Comparison of ENCODE assay signal across 14 mouse cellular contexts in the genomic region with DNA sequence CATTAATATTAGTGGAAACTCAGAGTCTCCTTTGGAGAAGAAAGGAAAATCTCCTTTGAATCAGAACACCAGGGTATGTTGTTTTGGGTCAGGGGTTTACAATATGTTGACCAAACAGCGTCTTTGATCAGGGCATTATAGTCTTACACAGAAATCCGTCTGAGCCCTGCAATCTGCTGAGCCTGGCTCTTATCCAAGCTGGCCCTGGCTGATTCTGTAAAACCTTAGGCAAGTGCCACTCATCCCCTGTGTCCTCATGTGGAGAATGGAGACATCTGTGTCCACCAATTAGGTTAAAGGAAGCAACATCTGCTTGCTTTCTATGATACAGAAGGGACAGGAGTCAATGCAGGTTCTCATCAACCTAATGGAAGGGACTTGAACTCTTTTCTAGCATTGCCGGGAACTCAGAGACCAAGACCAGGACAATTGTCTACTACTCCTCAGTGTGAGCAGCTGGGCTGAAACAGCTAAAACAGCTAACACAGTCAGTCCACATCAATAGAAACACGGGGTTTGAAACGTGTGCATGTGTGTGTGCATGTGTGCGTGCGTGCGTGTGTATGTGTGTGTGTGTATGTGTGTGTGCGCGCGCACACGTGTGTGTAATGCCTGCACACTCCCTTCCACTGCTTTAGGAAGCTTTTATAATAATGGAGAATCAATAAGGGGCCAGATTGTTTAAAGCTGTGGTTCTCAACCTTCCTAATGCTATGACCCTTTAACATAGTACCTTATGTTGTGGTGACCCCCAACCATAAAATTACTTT. TPM values are rescaled to one million over a fixed set of nuclear protein-coding genes. Genes with fewer than 3 reads are reported as not detected.
A peak's percentile ranks its signal among the peaks of the same experiment; 100 is the strongest.
DNase-seq lines count a peak whose midpoint lies in the region; ATAC-seq lines count a peak whose summit lies in the region.
"Had no signal": no experiment of that assay in that cellular context is flagged by ENCODE, and none has a peak within 500 bp of the region (broad histone marks: within the 10 kb centered on the region; RNA-seq: fewer than 3 reads in every experiment).

No protein-coding gene starts in this region.

- WGBS in forebrain, embryonic 14.5 days: 78% methylated on average over 12 of the region's 12 CpGs
- 91% methylated on average over 12 of the region's 12 CpGs for WGBS in forebrain, embryonic 11.5 days
- WGBS in hindbrain, embryonic 14.5 days: 84% methylated on average over 12 of the region's 12 CpGs
- 92% methylated on average over 12 of the region's 12 CpGs for WGBS in hindbrain, embryonic 10.5 days
- 77% methylated on average over 12 of the region's 12 CpGs for WGBS in forebrain, embryonic 15.5 days

- no peak overlapping the region for H3K4me3 ChIP-seq in forebrain, embryonic 14.5 days (ENCODE audit: low read depth, low read length)
- H3K4me3 ChIP-seq in forebrain, embryonic 11.5 days (ENCODE audit: low read depth, low read length): no peak overlapping the region
- H3K4me3 ChIP-seq in hindbrain, embryonic 14.5 days (replicated peaks; ENCODE audit: low read length): no peak overlapping the region
- H3K4me3 ChIP-seq in hindbrain, embryonic 10.5 days: no peak overlapping the region
- H3K4me3 ChIP-seq in forebrain, embryonic 15.5 days: no peak overlapping the region
- H3K4me3 ChIP-seq: embryonic facial prominence, embryonic 13.5 days; limb, embryonic 15.5 days had no signal

- no peak overlapping the region for H3K27ac ChIP-seq in forebrain, embryonic 14.5 days (ENCODE audit: low read depth, low read length)
- H3K27ac ChIP-seq in forebrain, embryonic 11.5 days (ENCODE audit: low read depth, low read length): no peak overlapping the region
- H3K27ac ChIP-seq in hindbrain, embryonic 14.5 days: no peak overlapping the region; the same call in 1 of the 2 replicates
- H3K27ac ChIP-seq in hindbrain, embryonic 10.5 days: no peak overlapping the region
- no peak overlapping the region for H3K27ac ChIP-seq in forebrain, embryonic 15.5 days (replicated peaks)
- H3K27ac ChIP-seq: embryonic facial prominence, embryonic 13.5 days; kidney, postnatal 0 days; limb, embryonic 15.5 days had no signal

- H3K9me3 ChIP-seq in forebrain, embryonic 14.5 days (replicated peaks; ENCODE audit: control insufficient read depth, low read length): no peaks in the 10 kb centered on the region
- H3K9me3 ChIP-seq in forebrain, embryonic 11.5 days (ENCODE audit: control insufficient read depth, low read length): no peaks in the 10 kb centered on the region
- no peaks in the 10 kb centered on the region for H3K9me3 ChIP-seq in hindbrain, embryonic 14.5 days (ENCODE audit: control insufficient read depth, low read length)
- H3K9me3 ChIP-seq in hindbrain, embryonic 10.5 days: no peaks in the 10 kb centered on the region
- no peaks in the 10 kb centered on the region for H3K9me3 ChIP-seq in forebrain, embryonic 15.5 days
- H3K9me3 ChIP-seq: embryonic facial prominence, embryonic 13.5 days; G1E; limb, embryonic 15.5 days had no signal

- peak; percentile 53; the same call in 1 of the 2 replicates for ATAC-seq in forebrain, embryonic 14.5 days
- no peak for ATAC-seq in forebrain, embryonic 11.5 days (replicated peaks; ENCODE audit: low FRiP score)
- no peak for ATAC-seq in hindbrain, embryonic 14.5 days (ENCODE audit: low FRiP score)
- 0 out of 2 replicates have a peak, but pooled peaks have one; percentile 18 for ATAC-seq in forebrain, embryonic 15.5 days (replicated peaks)
- ATAC-seq: inflammation-experienced regulatory T-cells, adult 6 months; liver, postnatal 0 days had no signal

- peak; percentile 64 for DNase-seq in forebrain, embryonic 14.5 days (ENCODE audit: low spot score)
- DNase-seq in forebrain, embryonic 11.5 days (ENCODE audit: low spot score): no peak
- DNase-seq in hindbrain, embryonic 14.5 days (ENCODE audit: low spot score): peak; percentile 50
- DNase-seq in hindbrain, embryonic 10.5 days (ENCODE audit: low spot score): no peak
- peak; percentile 35 for DNase-seq in adipocyte (ENCODE audit: low spot score)
- no peak for DNase-seq in testis, postnatal 14 days (ENCODE audit: low spot score)
- DNase-seq: adrenal gland, adult 8-10 months; liver, postnatal 0 days had no signal

- no peak overlapping the region for H3K9ac ChIP-seq in forebrain, embryonic 14.5 days (ENCODE audit: low read length)
- H3K9ac ChIP-seq in forebrain, embryonic 11.5 days (ENCODE audit: low read length): no peak overlapping the region
- no peak overlapping the region for H3K9ac ChIP-seq in hindbrain, embryonic 14.5 days
- H3K9ac ChIP-seq in forebrain, embryonic 15.5 days (replicated peaks): no peak overlapping the region
- H3K9ac ChIP-seq: embryonic facial prominence, embryonic 13.5 days; limb, embryonic 15.5 days; liver, postnatal 0 days had no signal

- peaks cover 11% of the 10 kb centered on the region; the same call in 1 of the 2 replicates for H3K4me1 ChIP-seq in forebrain, embryonic 14.5 days (ENCODE audit: control insufficient read depth, insufficient read depth, low read length)
- H3K4me1 ChIP-seq in forebrain, embryonic 11.5 days (replicated peaks; ENCODE audit: control insufficient read depth, insufficient read depth, low read length): peaks cover 4% of the 10 kb centered on the region; the same call in 1 of the 2 replicates
- H3K4me1 ChIP-seq in hindbrain, embryonic 14.5 days (replicated peaks; ENCODE audit: control insufficient read depth, insufficient read depth, low read length): peaks cover 11% of the 10 kb centered on the region; the same call in 1 of the 2 replicates
- peaks cover 38% of the 10 kb centered on the region for H3K4me1 ChIP-seq in hindbrain, embryonic 10.5 days (replicated peaks)
- peaks cover 16% of the 10 kb centered on the region for H3K4me1 ChIP-seq in forebrain, embryonic 15.5 days

- H3K36me3 ChIP-seq in forebrain, embryonic 14.5 days (ENCODE audit: control insufficient read depth, insufficient read depth, low read length): no peaks in the 10 kb centered on the region
- H3K36me3 ChIP-seq in forebrain, embryonic 11.5 days (ENCODE audit: control insufficient read depth, insufficient read depth, low read length): no peaks in the 10 kb centered on the region
- no peaks in the 10 kb centered on the region for H3K36me3 ChIP-seq in hindbrain, embryonic 14.5 days (replicated peaks; ENCODE audit: control insufficient read depth, insufficient read depth)
- H3K36me3 ChIP-seq in hindbrain, embryonic 10.5 days: no peaks in the 10 kb centered on the region
- no peaks in the 10 kb centered on the region for H3K36me3 ChIP-seq in forebrain, embryonic 15.5 days
- H3K36me3 ChIP-seq: embryonic facial prominence, embryonic 13.5 days; G1E had no signal

- H3K4me2 ChIP-seq in forebrain, embryonic 14.5 days (ENCODE audit: low read length): no peak overlapping the region
- H3K4me2 ChIP-seq in forebrain, embryonic 11.5 days (ENCODE audit: low read depth, low read length, severe bottlenecking): no peak overlapping the region
- no peak overlapping the region for H3K4me2 ChIP-seq in hindbrain, embryonic 14.5 days (replicated peaks)
- no peak overlapping the region for H3K4me2 ChIP-seq in forebrain, embryonic 15.5 days (replicated peaks)
- H3K4me2 ChIP-seq: embryonic facial prominence, embryonic 13.5 days; limb, embryonic 15.5 days had no signal

- no peaks in the 10 kb centered on the region for H3K27me3 ChIP-seq in forebrain, embryonic 14.5 days (replicated peaks; ENCODE audit: control insufficient read depth, insufficient read depth, low read length)
- H3K27me3 ChIP-seq in forebrain, embryonic 11.5 days (ENCODE audit: control insufficient read depth, insufficient read depth, low read length): no peaks in the 10 kb centered on the region
- H3K27me3 ChIP-seq in hindbrain, embryonic 14.5 days (ENCODE audit: control insufficient read depth, insufficient read depth, low read length): no peaks in the 10 kb centered on the region
- H3K27me3 ChIP-seq in hindbrain, embryonic 10.5 days (ENCODE audit: insufficient read depth, poor library complexity, severe bottlenecking): no peaks in the 10 kb centered on the region
- no peaks in the 10 kb centered on the region for H3K27me3 ChIP-seq in forebrain, embryonic 15.5 days
- H3K27me3 ChIP-seq: embryonic facial prominence, embryonic 13.5 days; limb, embryonic 15.5 days had no signal

RNA-seq across cellular contexts. Expression of a gene that starts 42.3 kb away (rescaled TPM):
- 2.5 and 3.6 TPM in 2 replicates for polyA plus RNA-seq in forebrain, embryonic 14.5 days (2014; fragmentation: Nextera tagmentation; extraction: Ambion mirVana)
- 9.2 and 10.8 TPM in 2 replicates for polyA plus RNA-seq in forebrain, embryonic 11.5 days (2014; fragmentation: Nextera tagmentation; extraction: Ambion mirVana)
- 5.6 and 7.8 TPM in 2 replicates for polyA plus RNA-seq in hindbrain, embryonic 14.5 days (2014; fragmentation: Nextera tagmentation; extraction: Ambion mirVana)
- 8.8 and 9.0 TPM in 2 replicates for polyA plus RNA-seq in hindbrain, embryonic 10.5 days (2016; fragmentation: Nextera tagmentation; extraction: Ambion mirVana)
- polyA plus RNA-seq in forebrain, embryonic 15.5 days (2015; fragmentation: Nextera tagmentation; extraction: Ambion mirVana): 3.4 and 3.6 TPM in 2 replicates

Comparison
In these comparisons a context has a peak if more than half of its experiments do, and no peak if none do; other contexts are left out.
1. ATAC-seq: peak in forebrain, embryonic 14.5 days (single experiment) and forebrain, embryonic 15.5 days (single experiment); none in forebrain, embryonic 11.5 days (single experiment) and hindbrain, embryonic 14.5 days (single experiment).
2. DNase-seq: peak in forebrain, embryonic 14.5 days (single experiment), hindbrain, embryonic 14.5 days (single experiment) and adipocyte (single experiment); none in forebrain, embryonic 11.5 days (single experiment), hindbrain, embryonic 10.5 days (single experiment) and testis, postnatal 14 days (single experiment).